Mouse (Mus musculus) embryonic fibroblast, embryonic 13.5 days (primary cell): ENCODE results near the gene Idh3b. TPM values are rescaled to one million over a fixed set of nuclear protein-coding genes. Genes with fewer than 3 reads are reported as not detected.
A peak's percentile ranks its signal among the peaks of the same experiment; 100 is the strongest.

Source experiments
- H3K27ac ChIP-seq: 2 replicates; pipeline ENCODE4 v1.5.1; 2012; ENCODE audit warnings: low read length, control low read depth, inconsistent platforms; ENCODE audit not compliant: insufficient read depth
- H3K4me1 ChIP-seq: 2 replicates; pipeline ENCODE4 v1.6.1; 2011; ENCODE audit warnings: low read length; ENCODE audit not compliant: control insufficient read depth, insufficient read depth
- H3K4me3 ChIP-seq: 2 replicates; pipeline ENCODE4 v1.5.1; 2011; ENCODE audit warnings: mild to moderate bottlenecking, control low read depth, low read length; ENCODE audit not compliant: insufficient read depth
- CTCF ChIP-seq: IDR thresholded peaks from 2 replicates; pipeline ENCODE4 v1.5.1; 2011; ENCODE audit warnings: mild to moderate bottlenecking, control low read depth, low read length, moderate library complexity, borderline replicate concordance; ENCODE audit not compliant: insufficient read depth
- POLR2A ChIP-seq: IDR thresholded peaks from 2 replicates; pipeline ENCODE4 v1.6.1; 2011; ENCODE audit warnings: low read depth, mild to moderate bottlenecking, control low read depth, low read length, moderate library complexity
- polyA plus RNA-seq: library from polyadenylated mRNA; stranded (reverse); fragments of >200 nt; gene quantifications from 2 replicates; pipeline ENCODE4 v1.2.4, GENCODE M21; 2011; ENCODE audit warnings: low read depth; ENCODE audit not compliant: missing spikeins, insufficient read length

Gene Idh3b
- polyA plus RNA-seq, 1 experiment = 143 TPM

DNA sequence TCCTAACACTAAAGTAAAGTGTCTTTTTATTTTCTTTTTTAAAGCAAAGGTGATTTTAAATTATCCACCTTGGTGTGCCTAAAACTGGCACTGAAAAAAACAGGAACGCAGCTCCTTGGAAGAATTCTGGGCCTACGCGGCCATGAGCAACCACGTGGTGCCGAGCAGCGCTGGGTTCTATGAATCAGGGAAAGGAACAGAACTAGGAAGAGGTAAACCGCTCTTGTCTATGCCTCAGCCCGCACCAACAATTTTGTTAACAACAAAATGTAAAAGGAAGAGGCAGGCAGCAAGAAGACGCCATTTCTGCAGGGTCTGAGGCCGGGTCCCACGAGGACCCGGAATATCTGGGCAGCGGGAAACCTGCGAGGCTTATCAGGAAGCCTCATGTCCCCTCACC, 10.6 kb downstream of the Idh3b start:
- TF ChIP-seq CTCF = no peak
- no peak for TF ChIP-seq POLR2A
- H3K4me1 ChIP-seq = no peaks in the 10 kb centered on the region; the same call in 1 of the 2 replicates
- peak overlapping the region; percentile 47 for H3K27ac ChIP-seq
- peak overlapping the region; percentile 75 for H3K4me3 ChIP-seq

GRCm38 (mm10) chr2:130268074-130268473, 16.3 kb downstream of the Idh3b start:
- H3K4me3 ChIP-seq = no peak overlapping the region
- TF ChIP-seq CTCF (no peak), POLR2A (no peak)
- no peaks in the 10 kb centered on the region for H3K4me1 ChIP-seq
- H3K27ac ChIP-seq = no peak overlapping the region

- TF ChIP-seq CTCF (no peak), POLR2A (no peak)
These were observed 18.8 kb downstream of the Idh3b start for GRCm38 (mm10) chr2:130265520-130265919.

GRCm38 (mm10) chr2:130262398-130262797, 21.9 kb downstream of the Idh3b start:
- TF ChIP-seq CTCF (no peak), POLR2A (no peak)
- no peak overlapping the region for H3K27ac ChIP-seq

More at GRCm38 (mm10) chr2:130265520-130265919, 18.8 kb downstream of the Idh3b start:
- Histone ChIP-seq H3K4me3 (no peak overlapping the region), H3K27ac (no peak overlapping the region), H3K4me1 (no peaks in the 10 kb centered on the region)

GRCm38 (mm10) chr2:130261914-130262313, 22.4 kb downstream of the Idh3b start:
- Histone ChIP-seq H3K27ac (no peak overlapping the region), H3K4me1 (no peaks in the 10 kb centered on the region), H3K4me3 (no peak overlapping the region)
- TF ChIP-seq POLR2A = no peak
- no peak for TF ChIP-seq CTCF

More at GRCm38 (mm10) chr2:130262398-130262797, 21.9 kb downstream of the Idh3b start:
- Histone ChIP-seq H3K4me3 (no peak overlapping the region), H3K4me1 (no peaks in the 10 kb centered on the region)

- no peak overlapping the region for H3K27ac ChIP-seq
- no peaks in the 10 kb centered on the region for H3K4me1 ChIP-seq
- no peak overlapping the region for H3K4me3 ChIP-seq
- TF ChIP-seq CTCF (no peak), POLR2A (no peak)
These were observed 23.5 kb downstream of the Idh3b start for GRCm38 (mm10) chr2:130260822-130261221.

DNA sequence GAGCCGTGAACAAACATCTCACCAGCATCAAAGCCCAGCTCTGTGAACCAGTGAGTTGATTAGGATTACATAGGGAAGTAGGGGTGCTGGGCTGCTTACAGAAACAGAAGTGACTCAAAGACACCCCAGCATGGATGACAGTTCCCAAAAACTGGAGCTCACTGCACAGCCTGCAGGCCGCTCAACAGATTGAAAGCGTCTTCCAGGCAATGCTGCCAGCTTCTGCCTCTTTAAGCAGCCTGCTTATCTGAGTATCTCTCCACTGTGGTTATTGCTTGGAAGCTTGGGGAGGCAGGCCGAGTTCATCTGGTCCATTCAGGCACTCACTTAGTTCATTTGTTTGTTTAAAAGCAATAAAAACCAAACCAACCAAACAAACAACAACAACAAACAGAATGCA, 27.6 kb downstream of the Idh3b start:
- H3K4me1 ChIP-seq = no peaks in the 10 kb centered on the region
- TF ChIP-seq POLR2A = no peak

DNA sequence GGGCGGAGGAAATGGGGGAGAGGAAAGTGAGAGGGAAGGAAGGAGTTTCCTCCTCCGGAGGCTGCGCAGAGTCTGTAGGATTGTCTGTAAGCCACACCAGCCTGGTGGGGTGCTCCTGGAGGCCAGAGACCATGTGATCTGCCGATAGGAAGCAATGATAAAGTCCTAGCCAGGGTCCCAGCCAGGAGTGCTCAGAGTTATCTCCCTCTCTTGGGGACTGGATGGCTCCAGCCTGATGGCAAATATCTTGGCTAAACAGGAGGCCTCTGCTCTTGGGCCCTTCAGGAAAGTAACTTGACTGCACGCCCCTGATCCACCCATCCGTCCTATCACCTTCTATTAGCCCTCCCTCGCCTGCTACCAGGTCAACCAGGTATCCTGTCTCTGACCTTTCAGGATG, 36.1 kb downstream of the Idh3b start:
- Histone ChIP-seq H3K4me3 (no peak overlapping the region), H3K27ac (no peak overlapping the region)
- TF ChIP-seq POLR2A (no peak), CTCF (no peak)

More for the DNA sequence above, 27.6 kb downstream of the Idh3b start:
- H3K4me3 ChIP-seq = no peak overlapping the region
- no peak overlapping the region for H3K27ac ChIP-seq

GRCm38 (mm10) chr2:130246912-130247311, 37.4 kb downstream of the Idh3b start:
- Histone ChIP-seq H3K27ac (no peak overlapping the region), H3K4me1 (no peaks in the 10 kb centered on the region), H3K4me3 (no peak overlapping the region)
- no peak for TF ChIP-seq POLR2A
- no peak for TF ChIP-seq CTCF

More for the DNA sequence above, 36.1 kb downstream of the Idh3b start:
- no peaks in the 10 kb centered on the region for H3K4me1 ChIP-seq

Other genes with a start within 250 kb of the Idh3b start
- gene Tgm6, start 172.1 kb downstream of the Idh3b start, polyA plus RNA-seq = not detected in 2 replicates
- 115 and 128 TPM in 2 replicates for gene Snrpb, start 105.1 kb downstream of the Idh3b start, polyA plus RNA-seq
- not detected in 2 replicates for gene Tmc2, start 89.4 kb downstream of the Idh3b start, polyA plus RNA-seq
- 163 and 172 TPM in 2 replicates for gene Nop56, start 10.1 kb downstream of the Idh3b start, polyA plus RNA-seq
- gene Ebf4, start 10.6 kb upstream of the Idh3b start, polyA plus RNA-seq = 3.0 and 4.1 TPM in 2 replicates
- 38.9 and 54.4 TPM in 2 replicates for gene Cpxm1, start 113.0 kb upstream of the Idh3b start, polyA plus RNA-seq
- not detected in 2 replicates for gene Gm28372, start 120.7 kb upstream of the Idh3b start, polyA plus RNA-seq
- not detected in 2 replicates for gene 1700020A23Rik, start 120.7 kb upstream of the Idh3b start, polyA plus RNA-seq
- gene Tmem239, start 121.9 kb upstream of the Idh3b start, polyA plus RNA-seq = not detected in 2 replicates
- gene Vps16, start 139.8 kb upstream of the Idh3b start, polyA plus RNA-seq = 84.9 and 90.1 TPM in 2 replicates
- gene Pced1a, start 140.2 kb upstream of the Idh3b start, polyA plus RNA-seq = 15.8 and 18.7 TPM in 2 replicates
- gene Ptpra, start 165.7 kb upstream of the Idh3b start, polyA plus RNA-seq = 116 and 121 TPM in 2 replicates